Mouse (Mus musculus) urinary bladder, postnatal 25 days (tissue): ENCODE data around the gene Ceacam15.
"Not testable (repeated sequence)": the region's sequence is repeated elsewhere in the genome, so short reads cannot be mapped to it uniquely, and the experiment has no call there.

Experiments
- DNase-seq: peaks from one replicate; pipeline ENCODE4 v3.0.0; 2022; ENCODE audit warnings: low spot score

Ceacam15 gene

GRCm38 (mm10) chr7:16675605-16676004 lies at the start of gene Ceacam15:
Ceacam15 (minus strand) TSS chr7:16675705.
- no peak for DNase-seq

- not testable (repeated sequence) for DNase-seq
These were observed 47.0 kb upstream of the Ceacam15 start for GRCm38 (mm10) chr7:16722490-16722889.

DNA sequence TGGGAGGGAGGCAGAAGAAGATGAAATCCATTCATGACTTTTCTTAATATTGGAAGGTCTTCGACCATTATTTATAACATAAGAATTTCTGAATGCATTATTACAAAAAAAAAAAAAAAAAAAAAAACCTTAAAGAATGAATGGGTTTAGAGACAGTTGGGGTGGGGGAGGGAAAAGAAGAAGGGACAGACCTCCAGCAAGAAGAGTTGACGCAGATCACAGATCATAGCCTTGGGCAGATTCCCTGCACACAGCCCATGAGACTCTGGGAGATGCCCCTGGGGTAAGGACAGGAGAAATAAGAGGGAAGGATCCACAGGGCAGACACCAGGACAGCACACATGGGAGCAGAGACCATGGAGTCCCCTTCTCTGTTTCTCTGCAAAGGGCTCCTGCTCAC lies 46.1 kb upstream of the Ceacam15 start, which contains the start of gene Ceacam9:
Gene Ceacam9, plus strand, starts transcription at position 301 of the 400 bp plus-strand sequence.
- no peak for DNase-seq

- not testable (repeated sequence) for DNase-seq
These were observed 41.1 kb upstream of the Ceacam15 start for GRCm38 (mm10) chr7:16716456-16717152.

DNA sequence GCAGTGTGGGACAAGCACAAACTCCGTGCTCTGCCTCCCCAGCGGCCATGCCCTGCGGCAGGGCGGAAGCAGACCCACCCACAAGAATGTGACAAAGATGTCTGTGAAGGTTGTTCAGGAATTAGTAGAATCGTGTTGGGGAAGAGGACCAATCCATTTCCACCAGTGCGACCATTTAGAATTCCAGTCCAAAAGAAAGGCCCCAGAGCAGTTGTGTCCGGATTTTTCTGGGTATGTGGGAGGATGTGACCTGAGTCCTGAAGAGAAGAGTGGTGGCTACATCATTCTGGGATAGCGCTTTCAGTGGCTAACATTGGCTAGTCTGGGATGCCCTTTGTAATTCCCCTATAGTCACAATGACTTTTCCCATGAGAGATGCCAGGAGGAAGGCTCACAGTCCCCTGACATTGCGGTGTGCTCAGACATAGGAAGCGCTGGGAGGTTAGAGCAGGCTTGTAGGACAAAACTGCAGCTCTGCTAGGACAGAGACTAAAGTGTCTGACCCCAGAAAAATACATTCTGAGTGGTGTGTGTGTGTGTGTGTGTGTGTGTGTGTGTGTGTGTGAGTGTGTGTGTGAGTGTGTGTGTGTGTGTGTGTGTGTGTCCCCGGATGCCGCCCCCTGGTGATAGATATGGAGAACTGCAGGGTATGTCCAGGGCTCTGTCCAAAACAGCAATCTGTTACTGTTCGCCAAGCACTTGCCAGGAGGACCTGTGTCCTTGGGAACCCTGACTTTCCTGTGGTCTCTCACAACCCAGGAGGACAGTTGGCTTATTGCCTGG lies 37.3 kb upstream of the Ceacam15 start:
- no peak for DNase-seq

DNA sequence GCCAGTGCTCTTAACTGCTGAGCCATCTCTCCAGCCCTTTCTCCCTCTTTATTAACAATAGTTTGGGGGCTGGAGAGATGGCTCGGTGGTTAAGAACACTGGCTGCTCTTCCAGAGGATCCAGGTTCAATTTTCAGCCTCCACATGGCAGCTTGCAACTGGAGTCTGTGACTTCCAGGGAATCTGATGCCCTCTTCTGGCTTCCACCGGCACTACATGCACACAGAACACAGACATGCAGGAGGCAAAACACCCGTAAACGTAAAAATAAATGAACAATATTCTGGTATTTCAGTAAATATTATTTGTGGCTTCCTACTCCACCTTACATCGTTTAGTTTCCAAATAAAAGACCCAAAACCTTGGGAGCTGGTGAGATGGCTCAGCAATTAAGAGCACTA lies 35.1 kb upstream of the Ceacam15 start:
- no peak for DNase-seq

DNA sequence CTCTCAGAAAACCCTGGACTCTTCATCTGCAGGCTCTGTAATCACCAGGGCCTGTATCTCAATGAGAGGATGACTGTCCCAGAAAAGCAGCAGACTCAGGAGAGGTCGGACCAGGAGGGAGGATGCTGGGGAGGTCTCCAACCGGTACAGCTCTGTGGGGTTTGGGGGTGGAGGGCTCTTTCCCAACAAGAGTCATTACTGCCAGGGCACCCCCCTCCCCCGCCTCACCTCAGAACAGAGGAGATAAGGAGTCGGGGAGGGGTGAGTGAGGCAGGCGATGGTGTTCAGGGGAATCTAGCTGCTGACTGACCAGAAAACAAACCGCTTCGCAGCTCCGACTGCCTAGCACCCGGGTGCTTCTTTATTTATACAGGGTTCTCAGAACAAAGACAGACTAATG lies 32.7 kb upstream of the Ceacam15 start:
- no peak for DNase-seq

DNA sequence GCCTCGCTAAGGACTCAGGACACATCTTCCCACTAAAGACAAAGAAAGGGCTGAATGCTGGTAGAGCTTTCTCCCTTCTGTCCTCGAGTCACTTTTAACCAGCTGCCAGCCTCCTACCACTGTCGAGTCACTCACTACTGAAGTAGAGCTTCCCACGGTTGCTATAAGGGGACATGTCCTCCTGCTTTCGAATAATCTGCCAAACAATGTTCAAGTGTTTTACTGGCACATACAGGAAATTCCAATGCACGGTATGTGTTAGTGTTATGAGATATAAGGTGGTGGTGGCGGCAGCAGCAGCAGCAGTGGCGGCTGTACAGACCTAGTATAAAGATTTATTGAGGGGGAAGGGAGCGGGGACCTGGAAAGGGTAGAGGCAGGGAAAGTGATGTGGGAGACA lies 30.9 kb upstream of the Ceacam15 start:
- DNase-seq: no peak

GRCm38 (mm10) chr7:16700583-16700982 lies 25.1 kb upstream of the Ceacam15 start:
- no peak for DNase-seq

DNA sequence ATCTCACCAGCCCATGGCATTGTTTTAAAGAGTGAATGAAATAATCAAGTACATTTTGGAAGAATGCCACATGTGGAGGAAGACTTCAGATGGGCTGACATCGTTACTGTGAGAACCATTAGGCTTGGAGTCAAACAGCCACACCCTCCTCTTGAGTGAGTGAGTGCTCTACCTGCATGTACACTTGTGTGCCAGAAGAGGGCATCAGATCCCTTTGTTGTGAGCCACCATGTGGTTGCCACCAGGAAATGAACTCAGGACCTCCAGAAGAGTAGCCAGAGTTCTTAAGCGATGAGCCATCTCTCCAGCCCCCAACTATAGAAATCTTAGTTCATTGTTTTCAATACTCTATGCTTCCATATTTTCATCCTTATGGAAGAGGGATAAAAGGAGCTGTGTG lies 23.5 kb upstream of the Ceacam15 start:
- no peak for DNase-seq

- DNase-seq: no peak
These were observed 19.5 kb upstream of the Ceacam15 start for GRCm38 (mm10) chr7:16695025-16695424.

- DNase-seq: no peak
These were observed 13.7 kb upstream of the Ceacam15 start for GRCm38 (mm10) chr7:16689196-16689595.

DNA sequence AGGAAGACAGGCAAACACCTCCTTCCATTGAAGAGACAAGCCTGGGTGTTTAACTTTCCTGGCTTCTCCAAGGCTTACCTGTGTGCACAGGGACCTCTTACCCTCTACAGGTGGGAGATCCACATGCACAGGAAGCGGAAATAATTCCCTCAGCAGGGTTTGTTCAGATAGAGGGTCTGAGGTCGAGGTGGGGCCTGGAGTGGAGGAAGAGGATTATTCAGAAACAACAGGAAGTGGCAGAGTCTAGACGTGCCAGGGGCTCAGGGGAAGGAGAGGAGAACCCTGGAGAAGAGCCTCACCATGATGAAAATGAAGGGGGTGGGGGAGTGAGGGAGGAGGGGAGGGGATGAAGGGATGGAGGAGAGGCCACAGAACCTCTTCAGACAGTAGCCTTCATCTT lies 4.7 kb upstream of the Ceacam15 start:
- not testable (repeated sequence) for DNase-seq

DNA sequence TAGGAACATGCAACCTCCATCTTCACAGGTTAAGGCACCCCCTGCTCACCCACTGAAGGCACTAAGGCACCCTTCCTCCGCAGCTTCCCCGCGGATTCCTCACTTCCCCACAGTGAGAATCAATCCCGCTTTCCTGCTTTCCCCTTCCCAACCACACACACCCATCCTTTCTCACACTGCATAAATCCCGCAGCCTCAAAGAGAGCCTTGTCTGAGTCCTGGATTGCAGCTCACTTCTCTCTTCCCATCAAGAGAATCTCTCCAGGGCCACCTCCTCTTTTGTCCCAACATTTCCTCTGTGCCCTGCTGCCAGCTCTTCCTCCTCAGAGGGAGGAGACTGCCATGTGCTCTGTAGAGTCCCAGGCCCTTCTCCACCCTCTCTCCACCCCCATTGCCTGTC lies 806 bp downstream of the Ceacam15 start:
- not testable (repeated sequence) for DNase-seq

DNA sequence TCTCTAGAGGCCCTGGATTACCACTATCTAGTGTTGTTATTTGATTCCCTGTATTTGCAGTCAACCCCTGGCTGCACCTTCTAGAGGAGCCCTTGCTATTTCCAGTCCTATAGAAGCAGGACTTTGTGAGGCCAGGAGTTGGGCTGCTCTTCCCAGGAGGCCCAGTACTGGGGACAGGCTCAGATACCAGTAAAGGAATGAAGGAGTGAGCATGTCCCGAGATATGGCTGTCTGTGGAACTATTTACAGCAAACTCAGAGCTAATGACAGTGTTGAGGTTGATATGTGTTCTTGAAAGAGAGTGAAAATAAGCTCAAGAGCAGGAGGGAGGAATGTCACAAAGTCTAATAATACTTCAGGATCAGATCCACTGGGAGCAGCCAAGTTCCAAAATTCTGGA lies 1.7 kb downstream of the Ceacam15 start:
- DNase-seq: no peak

- DNase-seq: not testable (repeated sequence)
These were observed 7.1 kb downstream of the Ceacam15 start for GRCm38 (mm10) chr7:16668331-16668930.

GRCm38 (mm10) chr7:16644260-16644659 lies 31.2 kb downstream of the Ceacam15 start:
- no peak for DNase-seq

GRCm38 (mm10) chr7:16643106-16643505 lies 32.4 kb downstream of the Ceacam15 start:
- DNase-seq: not testable (repeated sequence)

GRCm38 (mm10) chr7:16639028-16639427 lies 36.5 kb downstream of the Ceacam15 start:
- no peak for DNase-seq

GRCm38 (mm10) chr7:16635116-16635515 lies 40.4 kb downstream of the Ceacam15 start:
- DNase-seq: no peak

DNA sequence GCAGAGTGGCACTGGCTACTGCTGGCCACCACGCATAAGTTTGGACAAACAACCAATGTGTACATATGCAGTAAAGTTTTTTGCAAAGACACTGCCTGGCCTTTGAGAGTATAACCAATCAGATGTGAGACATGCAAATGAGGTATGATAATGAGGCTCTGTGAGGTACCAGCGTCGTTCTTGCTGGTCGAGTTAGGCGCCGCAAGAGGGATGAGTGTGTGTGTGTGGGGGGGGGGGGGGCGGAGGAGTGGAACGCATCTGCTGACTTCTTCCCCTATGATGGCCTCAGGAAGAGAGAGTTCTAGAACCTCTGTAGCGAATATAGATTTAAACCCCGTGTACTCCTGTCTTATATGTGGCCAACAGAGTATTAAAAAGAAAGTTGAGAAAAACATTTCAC lies 41.6 kb downstream of the Ceacam15 start:
- not testable (repeated sequence) for DNase-seq

DNA sequence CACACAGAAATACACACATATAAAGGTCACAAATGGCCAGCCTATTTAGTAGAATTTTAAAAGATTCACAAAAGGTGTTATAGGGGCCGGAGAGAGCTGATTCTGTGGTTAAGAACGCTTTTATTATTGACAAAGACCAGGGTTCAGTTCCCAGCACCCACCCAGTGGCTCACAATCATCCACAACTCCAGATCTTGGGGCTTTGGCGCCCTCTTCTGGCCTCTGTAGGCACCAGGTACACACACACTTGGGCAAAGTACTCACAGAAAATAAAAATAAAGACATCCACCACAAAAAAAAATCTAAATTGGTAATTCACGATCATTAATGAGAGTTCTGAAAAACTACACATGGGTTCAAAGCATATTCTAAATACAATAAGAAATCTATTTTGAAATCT lies 43.6 kb downstream of the Ceacam15 start:
- DNase-seq: no peak

DNA sequence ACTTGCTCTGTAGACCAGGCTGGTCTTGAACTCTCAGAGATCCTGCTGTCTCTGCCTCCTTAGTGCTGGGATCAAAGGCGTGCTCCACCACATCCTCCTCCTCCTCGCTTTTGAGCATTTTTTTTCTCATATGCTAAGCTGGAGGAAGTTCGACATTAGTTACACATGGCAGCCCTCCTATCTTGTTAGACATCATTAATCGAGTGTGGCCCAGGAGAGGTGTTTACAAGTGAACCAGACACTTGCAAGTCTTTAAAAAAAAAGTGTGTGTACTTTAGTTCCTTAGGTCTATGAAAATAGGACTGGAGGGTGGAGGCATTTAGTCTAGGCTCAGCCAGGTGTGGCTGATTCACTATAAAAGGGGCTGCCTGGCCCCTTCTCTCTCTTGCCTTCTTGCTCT lies 44.5 kb downstream of the Ceacam15 start:
- no peak for DNase-seq
